Mouse (Mus musculus): ENCODE results near the gene Atrnl1.

Atrnl1 gene

DNA sequence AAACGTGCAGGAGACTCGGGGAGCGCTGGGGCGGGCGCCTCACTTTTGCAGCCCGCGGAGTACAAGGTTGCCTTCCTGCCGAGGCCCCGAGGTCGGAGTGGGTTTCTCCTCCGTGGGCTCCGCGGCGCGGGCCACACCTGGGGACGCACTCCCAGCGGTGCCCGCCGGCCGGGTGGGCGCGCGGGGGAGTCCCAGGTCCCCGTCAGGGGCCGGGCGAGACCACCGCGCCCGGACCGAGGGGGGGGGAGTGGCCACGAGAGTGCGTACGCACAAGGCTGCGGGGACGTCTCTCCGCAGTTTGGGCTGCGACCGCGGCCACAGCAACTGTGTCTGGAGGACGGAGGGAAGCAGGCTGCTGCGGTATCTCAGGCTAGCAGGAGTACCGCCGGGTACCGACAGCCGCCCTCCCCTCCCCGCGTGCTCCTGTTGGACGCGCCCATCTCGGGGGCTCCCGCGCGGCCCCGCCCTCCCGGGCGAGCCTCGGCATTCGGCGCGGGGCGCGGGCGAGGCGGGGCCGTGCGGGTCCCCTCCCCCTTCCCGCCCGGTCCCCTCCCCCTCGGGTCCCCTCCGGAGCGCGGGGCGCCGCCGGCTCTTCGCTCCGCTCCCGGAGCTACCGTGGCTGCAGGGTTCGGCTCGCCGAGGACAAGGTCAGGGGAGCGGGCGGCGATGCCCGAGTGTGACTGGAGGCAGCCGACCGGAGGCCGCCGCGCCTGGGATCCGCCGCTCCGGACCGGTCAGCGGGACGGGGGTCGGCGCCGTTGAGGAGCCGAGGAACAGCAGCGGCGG lies at the start of gene Atrnl1:
Gene Atrnl1, plus strand, starts transcription at position 559 of the 786 bp plus-strand sequence.
- in situ Hi-C loops (cut with MboI; ENCODE audit: unreplicated experiment in 2 of 2), result no loop called here

DNA sequence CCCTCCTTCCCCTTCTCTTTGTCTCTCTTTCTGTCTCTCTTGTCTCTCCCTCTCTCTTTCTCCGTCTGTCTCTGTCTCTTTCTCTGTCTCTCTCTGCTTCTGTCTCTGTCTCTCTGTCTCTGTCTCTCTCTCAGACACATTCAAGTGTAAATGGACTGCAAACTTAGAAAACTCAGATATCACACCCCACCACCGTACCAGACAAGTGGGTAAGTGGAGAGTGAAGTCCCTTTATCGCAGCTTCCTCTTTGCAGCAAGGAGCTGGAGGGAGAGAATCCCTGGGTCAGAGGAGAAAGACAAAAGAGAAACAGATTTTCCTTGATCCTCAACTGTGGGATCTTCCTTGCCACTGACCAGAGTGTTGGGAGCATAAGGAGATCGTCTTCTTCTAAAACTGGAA lies 49.3 kb upstream of the Atrnl1 start:
- in situ Hi-C loops (cut with MboI; ENCODE audit: unreplicated experiment in 2 of 2), result no loop called here

DNA sequence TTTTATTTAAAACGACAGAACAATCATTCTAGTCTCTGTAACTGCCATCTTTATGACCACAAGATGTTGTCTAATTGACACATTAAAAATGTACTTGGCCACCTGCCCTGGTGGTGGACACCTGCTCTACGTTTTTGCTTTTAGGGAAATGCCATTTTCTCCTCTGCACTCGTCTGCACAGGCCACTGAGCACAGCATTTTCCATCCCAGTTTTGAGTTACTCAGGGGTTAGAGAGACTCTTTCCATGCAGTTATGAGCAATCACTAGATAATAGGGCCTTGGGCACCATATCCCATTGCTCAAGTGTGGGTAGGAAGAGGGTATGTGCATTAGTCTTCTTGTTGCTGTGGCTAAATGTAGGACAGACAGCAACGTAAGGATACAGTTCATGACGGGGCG lies 41.8 kb upstream of the Atrnl1 start:
- in situ Hi-C loops (cut with MboI; ENCODE audit: unreplicated experiment in 2 of 2), result no loop called here

DNA sequence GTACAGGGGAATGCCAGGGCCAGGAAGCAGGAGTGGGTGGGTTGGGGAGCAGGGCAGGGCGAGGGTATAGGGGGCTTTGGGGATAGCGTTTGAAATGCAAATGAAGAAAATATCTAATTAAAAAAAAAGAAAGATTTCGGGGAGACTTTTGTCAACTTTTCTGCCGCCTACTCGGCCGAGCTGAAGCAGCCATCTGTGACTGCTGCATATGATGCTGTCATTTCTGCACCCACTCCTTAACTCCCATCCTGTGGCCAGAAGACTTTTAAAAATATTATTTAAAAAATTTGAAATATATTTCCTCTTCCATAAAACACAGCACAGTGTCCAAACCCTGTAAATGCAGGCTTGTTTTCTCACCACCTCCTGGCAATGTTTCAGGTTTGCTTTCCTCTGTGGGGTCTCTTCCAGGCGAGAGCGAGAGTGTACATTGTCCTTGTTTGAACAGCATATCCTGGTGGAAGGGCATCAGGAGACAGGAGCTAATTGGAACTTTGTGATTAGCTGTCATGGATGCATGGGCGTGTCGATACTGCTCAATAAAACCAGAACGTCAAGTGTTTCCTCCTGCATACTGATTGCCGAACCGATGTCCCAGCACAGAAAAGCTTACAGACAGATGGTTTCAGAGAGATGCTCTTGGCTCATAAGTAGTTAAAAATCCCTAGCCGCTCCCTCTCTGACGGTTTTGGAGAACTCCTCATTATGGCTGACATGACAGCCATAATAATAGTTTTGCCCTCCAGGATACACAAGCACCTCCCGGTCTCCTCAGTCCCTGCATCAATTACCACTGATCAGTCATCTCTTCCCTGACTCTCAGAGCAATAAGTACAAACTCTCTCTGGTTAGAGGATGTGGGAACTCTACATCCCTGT lies 38.2 kb upstream of the Atrnl1 start:
- in situ Hi-C loops (cut with MboI; ENCODE audit: unreplicated experiment in 2 of 2), result no loop called here

DNA sequence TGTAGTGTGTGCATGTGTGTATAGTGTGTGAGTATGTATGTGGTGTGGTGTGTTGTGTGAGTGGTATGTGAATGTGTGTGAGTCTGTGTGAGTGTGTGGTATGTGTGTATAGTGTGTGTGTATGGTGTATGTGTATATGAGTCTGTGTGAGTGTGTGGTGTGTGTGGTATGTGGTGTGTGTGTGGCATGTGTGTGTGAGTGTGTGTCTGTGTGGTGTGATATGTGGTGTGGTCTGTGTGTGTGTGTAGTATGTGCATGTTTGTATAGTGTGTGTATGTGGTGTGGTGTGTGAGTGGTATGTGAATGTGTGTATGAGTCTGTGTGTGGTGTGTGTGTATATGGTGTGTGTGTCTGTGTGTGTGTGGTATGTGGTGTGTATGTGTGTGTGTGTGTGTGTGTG lies 37.4 kb upstream of the Atrnl1 start:
- in situ Hi-C loops (cut with MboI; ENCODE audit: unreplicated experiment in 2 of 2), result no loop called here

DNA sequence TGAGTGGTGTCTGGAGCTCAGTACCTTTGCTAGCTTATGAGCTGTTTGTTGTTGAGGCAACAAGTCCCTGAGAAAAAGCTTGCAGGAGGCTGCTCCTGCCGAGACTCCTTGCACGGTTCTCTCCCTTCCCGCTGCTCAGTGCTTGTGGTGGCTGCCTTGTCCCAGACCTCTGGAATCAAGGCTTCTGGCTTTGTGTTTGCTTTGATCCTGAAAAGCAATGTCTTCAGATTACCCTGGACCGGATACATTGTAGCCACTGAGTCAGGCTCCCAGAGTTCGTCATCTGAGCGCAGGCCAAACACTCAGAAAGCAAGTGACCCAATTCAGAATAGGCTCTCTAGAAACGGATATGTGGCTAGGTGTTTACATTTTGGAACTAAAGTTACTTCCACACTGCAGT lies 35.8 kb upstream of the Atrnl1 start:
- in situ Hi-C loops (cut with MboI; ENCODE audit: unreplicated experiment in 2 of 2), result no loop called here

DNA sequence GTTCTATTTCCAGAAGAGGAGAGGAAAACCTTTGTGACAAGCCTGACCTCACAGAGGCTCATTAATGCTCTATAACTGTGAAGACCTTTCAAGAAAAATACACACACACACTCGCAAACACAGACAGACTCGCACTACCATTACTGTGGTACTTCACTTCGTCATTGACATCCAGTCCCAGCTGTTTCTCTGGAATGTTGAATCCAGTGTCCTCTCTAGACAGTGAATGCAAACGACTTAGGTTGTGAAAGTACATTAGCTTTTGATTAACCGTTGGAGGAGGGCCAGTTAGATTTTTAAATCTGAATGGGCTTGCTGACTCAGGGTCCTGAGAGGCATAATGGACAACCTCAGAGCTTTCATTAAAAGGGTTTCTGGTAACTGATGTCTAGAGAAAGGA lies 34.0 kb upstream of the Atrnl1 start:
- in situ Hi-C loops (cut with MboI; ENCODE audit: unreplicated experiment in 2 of 2), result no loop called here

DNA sequence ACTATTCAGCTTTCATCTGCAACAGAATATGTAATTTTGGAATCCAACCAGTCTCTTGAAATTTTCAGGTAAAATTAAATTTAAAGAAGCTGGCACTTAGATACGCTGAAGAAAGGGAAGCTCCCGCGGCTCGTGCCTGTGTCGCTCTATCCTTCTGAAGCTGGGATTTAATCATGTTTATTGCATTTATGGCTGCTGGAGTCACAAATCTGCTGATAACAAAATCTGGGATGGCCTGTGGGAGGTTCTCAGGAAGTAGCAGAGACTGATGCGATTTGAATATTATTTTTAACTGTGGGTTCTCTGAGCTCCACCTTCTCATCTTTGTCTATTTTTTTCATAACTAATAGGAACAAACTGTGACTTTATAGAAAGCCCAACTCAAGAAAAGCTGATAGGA lies 33.6 kb upstream of the Atrnl1 start:
- in situ Hi-C loops (cut with MboI; ENCODE audit: unreplicated experiment in 2 of 2), result no loop called here

DNA sequence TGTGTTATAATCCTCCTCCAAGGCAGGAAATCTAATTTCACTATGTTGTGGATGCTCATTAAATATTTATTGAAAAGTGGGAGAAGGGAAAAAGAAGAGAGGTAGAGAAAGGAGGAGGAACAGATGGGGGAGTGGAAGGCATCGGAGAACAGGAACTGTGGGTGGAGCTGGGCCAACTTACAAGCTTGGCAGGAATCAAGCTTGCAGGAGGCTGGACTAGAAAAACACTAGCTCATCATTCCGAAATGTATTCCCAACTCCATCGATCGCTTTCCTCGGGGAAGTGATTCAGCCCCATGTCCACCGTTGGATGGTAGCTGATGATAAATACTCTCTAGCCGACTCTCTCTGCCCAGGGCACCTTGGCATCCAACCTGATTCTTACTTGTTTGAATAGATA lies 29.9 kb upstream of the Atrnl1 start:
- in situ Hi-C loops (cut with MboI; ENCODE audit: unreplicated experiment in 2 of 2), result no loop called here

DNA sequence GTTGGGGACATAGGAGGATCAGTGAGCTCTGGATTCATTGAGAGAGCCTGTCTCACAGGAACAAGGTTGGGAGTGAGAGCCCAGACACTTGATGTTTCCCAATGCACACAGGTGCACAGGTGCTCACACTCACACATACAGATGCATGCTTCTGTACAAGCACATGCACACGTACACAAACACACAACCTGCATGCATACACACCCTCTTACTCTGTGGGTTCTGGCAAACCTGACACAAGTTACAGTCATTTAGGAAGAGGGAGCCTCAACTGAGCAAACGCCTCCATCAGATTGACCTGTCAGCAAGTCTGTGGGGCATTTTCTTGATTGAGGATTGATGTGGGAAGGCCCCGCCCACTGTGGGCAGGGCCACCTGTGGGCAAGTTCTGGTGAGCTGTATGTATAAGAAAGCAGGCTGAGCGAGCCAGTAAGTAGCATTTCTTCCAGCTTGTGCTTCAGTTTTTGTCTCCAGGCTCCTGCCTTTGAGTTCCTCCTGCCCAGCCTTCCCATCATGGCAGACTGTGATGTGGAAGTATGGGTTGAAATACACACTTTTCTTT lies 25.5 kb upstream of the Atrnl1 start:
- in situ Hi-C loops (cut with MboI; ENCODE audit: unreplicated experiment in 2 of 2), result no loop called here

DNA sequence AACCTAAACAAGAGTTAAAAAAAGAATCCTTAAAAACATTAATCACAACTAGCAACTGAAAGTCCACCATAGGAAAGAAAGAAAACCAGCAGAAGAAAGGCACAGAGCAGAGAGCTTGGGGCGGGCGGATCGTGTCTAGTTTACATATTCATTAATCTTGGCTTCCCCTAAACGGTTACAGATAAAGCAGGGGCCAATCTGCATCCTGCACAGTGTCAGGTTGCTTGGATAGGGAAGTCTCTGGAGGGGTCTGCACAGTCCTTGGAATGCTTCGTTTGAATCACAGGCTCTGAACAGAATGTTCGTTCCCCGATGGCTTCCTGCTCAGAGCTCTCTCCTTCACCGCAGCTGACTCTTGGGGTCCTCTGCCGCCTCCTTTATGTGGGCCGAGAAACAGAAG lies 24.7 kb upstream of the Atrnl1 start:
- in situ Hi-C loops (cut with MboI; ENCODE audit: unreplicated experiment in 2 of 2), result no loop called here

DNA sequence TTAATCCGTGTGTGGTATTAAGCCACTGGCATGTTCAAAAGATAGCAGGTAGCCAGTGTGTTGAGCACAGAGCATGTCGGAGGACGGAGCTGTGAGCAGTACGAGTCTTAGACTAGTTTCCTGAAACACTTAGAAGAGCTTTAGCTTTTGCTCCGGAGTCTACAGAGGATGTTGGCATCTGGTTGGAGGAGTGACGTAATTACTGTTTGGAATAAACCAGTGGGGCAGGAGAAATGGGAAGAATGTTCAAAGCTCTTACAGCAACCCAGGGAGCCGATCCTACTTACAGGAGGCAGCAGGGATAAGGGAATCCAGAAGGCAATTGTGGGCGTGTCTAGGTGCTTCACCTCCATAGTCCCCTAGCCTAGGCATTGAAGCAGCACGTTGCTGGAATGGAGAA lies 21.3 kb upstream of the Atrnl1 start:
- in situ Hi-C loops (cut with MboI; ENCODE audit: unreplicated experiment in 2 of 2), result no loop called here

DNA sequence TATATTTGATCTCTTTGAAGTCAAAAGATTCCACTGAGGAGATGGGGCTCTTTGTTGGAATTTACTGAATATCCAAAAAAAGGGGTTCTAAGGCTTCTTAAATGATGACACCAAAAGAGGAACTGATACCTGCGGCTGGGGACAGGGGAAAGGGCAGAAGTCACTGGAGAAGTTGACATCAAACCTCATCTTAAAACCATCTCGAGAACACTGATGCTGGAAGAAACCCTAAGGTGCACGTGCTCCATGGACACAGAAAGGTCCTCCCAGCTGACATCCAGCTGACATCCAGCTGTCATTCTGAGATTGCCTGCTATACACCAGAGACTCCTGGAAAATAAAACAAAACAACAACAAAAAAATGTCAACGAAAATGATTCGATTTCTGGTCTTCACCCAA lies 19.9 kb upstream of the Atrnl1 start:
- in situ Hi-C loops (cut with MboI; ENCODE audit: unreplicated experiment in 2 of 2), result no loop called here

DNA sequence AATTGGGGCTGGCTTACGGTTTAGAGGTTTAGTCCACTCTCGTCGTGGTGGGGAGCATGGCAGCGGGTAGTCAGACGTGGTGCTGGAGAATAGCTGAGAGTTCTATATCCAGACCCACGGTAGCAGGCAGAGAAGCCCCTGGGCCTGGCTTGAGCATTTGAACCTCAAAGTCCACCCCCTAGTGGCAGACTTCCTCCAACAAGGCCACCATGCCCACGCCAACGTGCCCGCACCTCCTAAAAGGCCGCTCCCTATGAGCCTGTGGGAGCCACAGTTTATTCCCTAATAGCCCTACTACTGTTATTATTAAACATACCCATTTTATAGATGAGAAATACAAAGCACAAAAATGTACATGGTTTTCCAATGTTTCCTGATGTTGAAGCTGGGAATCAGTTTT lies 19.2 kb upstream of the Atrnl1 start:
- in situ Hi-C loops (cut with MboI; ENCODE audit: unreplicated experiment in 2 of 2), result no loop called here

DNA sequence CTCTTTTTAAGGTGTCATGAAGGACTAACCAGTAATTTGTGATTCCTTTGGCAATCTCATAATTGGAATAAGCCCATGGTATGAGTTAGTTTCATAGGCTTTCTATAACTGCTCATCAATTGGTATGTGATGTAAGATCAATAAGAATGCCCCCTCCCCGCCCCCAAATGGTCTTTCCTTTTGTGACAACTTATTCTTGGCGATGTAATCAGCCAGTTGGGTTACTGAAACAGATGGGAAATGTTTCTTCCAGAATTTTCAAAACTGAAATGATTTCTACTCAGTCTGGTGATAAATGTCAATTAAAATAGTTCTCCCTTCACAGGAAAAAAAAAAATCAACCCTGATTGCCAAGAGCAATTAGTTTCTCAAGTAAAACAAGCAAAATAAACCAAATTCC lies 18.5 kb upstream of the Atrnl1 start:
- in situ Hi-C loops (cut with MboI; ENCODE audit: unreplicated experiment in 2 of 2), result no loop called here

DNA sequence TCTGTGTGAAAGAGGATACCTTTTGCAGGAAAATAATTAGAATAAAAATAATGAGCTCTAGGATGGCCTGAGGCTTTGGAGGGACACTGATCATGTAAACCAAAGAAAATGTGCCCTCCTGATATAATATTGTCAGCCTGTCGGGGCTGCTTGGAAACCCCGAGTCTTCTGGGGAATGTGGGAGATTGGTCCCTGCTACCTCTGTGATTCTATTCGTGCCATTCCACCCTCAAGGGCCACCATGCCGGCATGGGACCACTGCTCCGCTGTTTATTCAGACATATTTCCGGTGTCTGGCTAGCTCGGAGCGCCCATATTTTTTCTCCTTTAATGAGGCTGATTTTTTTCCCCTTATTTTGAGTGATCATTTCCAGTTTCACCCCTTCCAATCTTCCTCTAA lies 11.7 kb upstream of the Atrnl1 start:
- in situ Hi-C loops (cut with MboI; ENCODE audit: unreplicated experiment in 2 of 2), result no loop called here

DNA sequence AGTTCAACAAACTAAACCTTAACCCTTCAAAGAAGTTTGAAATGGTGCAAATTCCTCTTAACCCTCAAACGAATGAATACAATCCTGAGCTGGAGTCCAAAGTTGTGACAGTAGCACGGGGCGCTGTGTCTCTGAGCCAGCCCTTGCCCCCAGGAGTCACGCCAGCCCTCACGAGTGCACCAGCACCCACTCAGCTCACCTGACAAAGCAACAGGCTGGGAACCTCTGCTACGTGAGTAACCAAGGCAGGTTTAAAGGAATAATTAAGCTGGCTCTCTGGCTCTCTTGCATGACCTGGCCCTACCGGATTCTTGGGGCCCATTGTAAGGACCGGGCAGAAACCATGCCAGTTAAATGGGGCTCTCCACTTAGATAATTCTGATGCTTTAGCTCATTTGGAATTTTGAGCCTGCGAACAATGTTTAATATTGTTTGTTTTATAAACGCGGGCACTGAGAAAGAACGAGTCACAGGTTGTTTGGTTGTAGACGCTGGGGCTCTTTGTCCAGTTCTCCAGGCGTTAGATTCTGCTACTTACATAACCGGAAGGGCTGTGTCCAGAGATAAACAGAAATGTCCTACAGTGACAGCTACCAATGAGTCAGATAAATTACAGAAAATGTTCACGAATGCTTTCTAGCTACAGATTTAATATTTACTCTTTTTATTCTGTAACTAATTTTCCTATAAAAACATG lies 10.5 kb upstream of the Atrnl1 start:
- in situ Hi-C loops (cut with MboI; ENCODE audit: unreplicated experiment in 2 of 2), result no loop called here

DNA sequence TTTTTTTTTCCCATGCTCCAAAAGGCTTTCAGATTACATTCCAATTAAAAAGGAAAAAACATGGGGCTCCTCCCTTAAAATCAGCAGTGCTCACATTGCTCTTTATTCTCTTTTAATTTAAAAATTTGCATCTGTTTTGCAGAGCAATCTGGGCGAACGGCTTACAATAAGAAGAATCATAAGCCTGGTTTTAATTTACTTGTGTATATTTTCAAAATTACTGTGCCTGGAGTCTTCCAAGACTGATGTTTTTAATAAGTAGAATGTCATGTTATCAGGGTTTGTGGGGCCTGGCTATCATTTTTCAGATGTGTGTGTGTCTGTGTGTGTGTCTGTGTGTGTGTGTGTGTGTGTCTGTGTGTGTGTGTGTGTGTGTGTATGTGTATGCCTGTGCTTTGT lies 9.9 kb upstream of the Atrnl1 start:
- in situ Hi-C loops (cut with MboI; ENCODE audit: unreplicated experiment in 2 of 2), result no loop called here

DNA sequence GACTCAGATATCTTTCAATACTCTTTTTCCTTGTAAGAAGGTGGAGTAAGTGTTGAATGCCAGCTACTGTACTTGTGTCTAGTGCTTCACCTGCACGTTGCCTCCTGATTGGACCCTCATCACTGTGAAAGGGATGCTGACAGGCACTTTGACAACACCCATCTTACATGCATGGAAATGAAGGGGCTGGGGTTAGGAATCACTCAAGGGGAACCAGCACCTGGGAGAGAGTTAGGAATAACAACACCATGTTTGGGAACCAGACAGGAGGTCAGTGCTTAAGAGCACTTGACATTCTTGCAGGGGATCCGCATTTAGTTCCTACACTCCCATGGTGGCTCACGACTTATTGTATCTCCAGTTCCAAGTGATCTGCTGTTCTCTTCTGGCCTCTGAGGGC lies 7.2 kb upstream of the Atrnl1 start:
- in situ Hi-C loops (cut with MboI; ENCODE audit: unreplicated experiment in 2 of 2), result no loop called here

DNA sequence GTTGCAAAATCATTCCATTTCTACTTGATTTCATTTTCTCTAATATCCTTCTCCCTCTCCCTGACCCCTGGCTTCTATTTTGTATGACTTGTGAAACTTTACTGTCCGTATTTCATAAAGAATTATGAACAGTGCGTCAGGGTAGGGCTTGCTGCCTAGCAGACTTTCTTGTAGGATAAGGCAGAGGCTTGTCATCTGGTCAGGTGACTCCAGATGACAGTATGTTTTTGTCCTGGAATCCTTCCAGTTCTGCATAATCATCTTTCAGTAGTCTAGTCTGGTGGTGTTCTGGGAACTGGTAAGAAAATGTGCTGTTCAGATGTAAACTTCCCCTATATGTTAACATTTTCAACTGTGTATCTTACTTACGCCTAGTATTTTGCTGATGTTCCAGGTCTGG lies 4.9 kb upstream of the Atrnl1 start:
- in situ Hi-C loops (cut with MboI; ENCODE audit: unreplicated experiment in 2 of 2), result no loop called here

DNA sequence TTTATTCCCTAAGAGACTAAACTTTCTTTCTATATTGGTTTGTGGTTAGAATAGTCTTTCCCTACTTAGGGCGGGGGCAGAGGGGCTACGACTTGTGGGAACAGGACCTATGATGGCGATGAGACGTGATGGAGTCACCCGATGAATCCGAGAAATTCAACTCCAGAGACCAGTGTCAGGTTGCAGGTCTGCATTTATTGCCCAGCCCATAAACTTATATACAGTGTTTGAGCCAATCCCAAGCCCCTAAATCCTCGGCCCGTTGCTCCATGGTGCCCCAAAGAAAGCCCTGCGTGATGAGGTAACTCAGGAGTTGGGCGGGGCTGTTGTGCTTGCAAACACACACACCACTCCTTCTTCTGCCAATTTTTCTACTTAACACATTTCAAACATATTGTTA lies 4.5 kb upstream of the Atrnl1 start:
- in situ Hi-C loops (cut with MboI; ENCODE audit: unreplicated experiment in 2 of 2), result no loop called here
